Mouse (Mus musculus): ENCODE measurements around the gene 1700022I11Rik. TPM values are rescaled to one million over a fixed set of nuclear protein-coding genes. Genes with fewer than 3 reads are reported as not detected.
A peak's percentile ranks its signal among the peaks of the same experiment; 100 is the strongest.

Gene 1700022I11Rik
- total RNA-seq, 2 experiments from 2014 or later = not detected

DNA sequence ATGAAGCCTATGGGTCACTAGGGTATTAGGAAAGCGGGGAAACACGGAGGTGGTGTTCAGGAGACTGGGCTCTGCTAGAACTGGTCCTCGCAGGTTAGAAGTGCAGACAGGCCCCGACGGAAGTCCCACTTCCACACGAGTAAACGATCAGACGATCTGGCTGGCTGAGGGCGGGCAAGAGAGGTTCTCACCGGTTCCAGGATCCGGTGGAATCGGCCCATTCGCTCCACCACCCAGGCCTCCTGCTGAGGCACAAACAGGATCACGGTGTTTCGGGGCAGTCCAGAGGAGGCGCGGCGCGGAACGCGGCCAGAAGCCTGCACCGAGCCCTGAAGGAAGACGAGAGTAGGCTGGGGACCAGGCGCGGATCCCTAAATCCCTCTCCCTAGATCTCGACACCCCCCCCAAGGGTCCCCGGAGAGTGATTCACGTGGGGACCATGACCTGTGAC is 61.4 kb downstream of the 1700022I11Rik start:
- intact Hi-C loops (cut with DNase I) = no loop called here
- no peak for DNase-seq

DNA sequence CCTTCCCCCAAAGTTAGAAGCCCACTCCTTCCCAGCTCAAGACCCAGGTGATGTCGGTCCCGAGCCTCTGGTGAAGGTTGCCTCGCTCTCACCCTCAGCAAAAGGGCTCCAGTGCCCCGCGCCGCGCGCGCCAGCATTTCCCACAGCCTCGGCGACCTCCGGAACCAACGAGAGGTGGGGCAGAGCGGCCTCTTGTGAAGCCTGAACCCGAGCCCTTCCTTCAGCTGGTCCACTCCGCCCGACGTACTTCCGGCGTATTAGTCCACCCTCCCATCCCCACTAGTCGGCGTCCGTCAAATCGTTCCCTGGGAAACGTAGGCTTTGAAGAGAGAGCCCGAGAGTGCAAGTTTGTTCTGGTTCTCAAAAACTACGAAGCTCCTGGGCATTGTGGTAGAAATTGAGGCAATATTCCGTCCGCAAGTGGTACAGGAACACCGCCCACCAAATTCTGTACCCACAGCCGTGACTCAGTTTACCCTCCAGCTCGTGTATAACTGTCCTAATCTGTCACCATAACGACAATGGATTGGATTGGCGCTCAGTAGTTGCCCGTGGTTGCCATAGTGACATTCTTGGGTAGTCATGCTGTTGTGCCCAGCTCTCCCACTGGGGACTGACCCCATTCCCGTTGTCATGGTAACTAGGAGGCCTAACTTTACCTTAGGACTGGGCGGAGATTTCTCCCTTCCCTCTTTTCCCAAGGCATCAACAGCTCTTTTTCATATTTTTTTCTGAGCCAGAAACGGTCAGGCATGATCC is 62.0 kb downstream of the 1700022I11Rik start, which contains the start of gene Stoml2:
Stoml2 (minus strand) TSS at position 474 of the 759 bp plus-strand sequence.
- peak; percentile 90 for DNase-seq
- intact Hi-C loops (cut with DNase I) = no loop called here

DNA sequence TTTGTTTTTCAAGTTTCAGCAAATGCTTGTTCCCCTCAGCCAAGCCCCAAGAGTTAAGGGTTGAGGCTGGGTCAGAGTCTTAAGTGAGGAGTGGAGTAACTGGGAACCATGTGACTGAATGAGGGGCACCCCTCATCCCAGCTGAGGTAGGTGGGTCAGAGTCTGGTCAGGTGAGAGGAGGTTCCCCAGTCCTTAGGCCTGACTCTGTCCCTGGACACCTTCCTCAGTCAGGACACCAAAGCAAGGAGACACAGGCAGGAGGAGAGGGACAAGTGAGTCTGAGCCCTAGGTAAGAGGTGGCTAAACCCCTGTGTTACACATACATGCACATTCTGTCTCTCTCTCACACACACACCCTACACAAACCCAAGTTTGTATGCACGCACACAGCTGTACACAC is 63.1 kb downstream of the 1700022I11Rik start:
- no peak for DNase-seq

More for the DNA sequence above, 63.1 kb downstream of the 1700022I11Rik start:
- intact Hi-C loops (cut with DNase I) = no loop called here

Other genes starting within 250 kb of the 1700022I11Rik start
- gene 4930578G10Rik, start 234.1 kb upstream of the 1700022I11Rik start, total RNA-seq (2021) = not detected
- under 1 TPM in 1 of 2 experiments, not detected in 1; 0.73 TPM for gene Ccl19, start 213.0 kb upstream of the 1700022I11Rik start, total RNA-seq (2021)
- 10 to 100 TPM; 40.1 to 54.5 TPM for gene Ccl21a, start 195.6 kb upstream of the 1700022I11Rik start, total RNA-seq (2021)
- gene Fam205a1, start 115.7 kb upstream of the 1700022I11Rik start, total RNA-seq (2021) = under 1 TPM in 1 of 2 experiments, not detected in 1; 0.08 TPM
- gene Gm12394, start 112.8 kb upstream of the 1700022I11Rik start, total RNA-seq (2021) = not detected
- 1 to 10 TPM; 6.2 to 9.6 TPM for gene Fam205c, start 95.4 kb upstream of the 1700022I11Rik start, total RNA-seq (2021)
- gene Phf24, start 52.9 kb upstream of the 1700022I11Rik start, total RNA-seq (2021) = 1 to 10 TPM; 5.6 to 8.0 TPM
- 10 to 100 TPM; 70.6 to 92.4 TPM for gene Dnajb5, start 19.8 kb upstream of the 1700022I11Rik start, total RNA-seq (2021)
- 100 to 1,000 TPM; 264 to 265 TPM for gene Vcp, start 30.9 kb downstream of the 1700022I11Rik start, total RNA-seq (2021)
- gene Fancg, start 40.9 kb downstream of the 1700022I11Rik start, total RNA-seq (2021) = 1 to 10 TPM; 2.6 to 3.2 TPM
- 10 to 100 TPM; 20.1 to 23.2 TPM for gene Pigo, start 56.2 kb downstream of the 1700022I11Rik start, total RNA-seq (2021)
- 100 to 1,000 TPM; 108 to 115 TPM for gene Stoml2, start 62.1 kb downstream of the 1700022I11Rik start, total RNA-seq (2021)
- 10 to 100 TPM; 26.1 to 30.0 TPM for gene Fam214b, start 76.6 kb downstream of the 1700022I11Rik start, total RNA-seq (2021)
- gene Unc13b, start 89.3 kb downstream of the 1700022I11Rik start, total RNA-seq (2021) = 10 to 100 TPM; 12.9 to 13.5 TPM

Data from heart, postnatal 36 days (tissue).